Mouse (Mus musculus) kidney, adult 11 months (tissue): ENCODE results near the gene Arhgap45.

Experiments used
- DNase-seq: peaks from one replicate; pipeline ENCODE4 v3.0.0; 2022

Gene Arhgap45

DNA sequence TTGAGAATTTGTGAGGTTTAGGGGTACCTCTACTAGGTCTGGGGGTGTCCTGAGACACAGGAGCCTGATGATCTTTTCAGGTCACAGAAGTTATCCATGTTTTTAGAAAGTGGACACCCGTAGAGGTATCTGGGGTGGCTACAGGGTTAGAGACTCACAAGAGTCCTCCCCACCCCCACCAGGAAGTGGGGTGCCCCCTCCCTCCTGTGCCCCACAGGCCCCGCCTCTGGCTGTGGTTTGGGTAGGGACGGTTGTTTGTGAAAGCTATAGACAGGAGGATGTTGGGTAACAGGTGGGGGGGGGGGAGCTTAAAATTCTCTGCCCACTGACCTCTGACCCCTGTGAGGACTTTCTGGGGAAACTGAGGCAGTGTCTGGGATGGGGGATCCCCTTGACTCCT lies 908 bp downstream of the Arhgap45 start:
- no peak for DNase-seq

DNA sequence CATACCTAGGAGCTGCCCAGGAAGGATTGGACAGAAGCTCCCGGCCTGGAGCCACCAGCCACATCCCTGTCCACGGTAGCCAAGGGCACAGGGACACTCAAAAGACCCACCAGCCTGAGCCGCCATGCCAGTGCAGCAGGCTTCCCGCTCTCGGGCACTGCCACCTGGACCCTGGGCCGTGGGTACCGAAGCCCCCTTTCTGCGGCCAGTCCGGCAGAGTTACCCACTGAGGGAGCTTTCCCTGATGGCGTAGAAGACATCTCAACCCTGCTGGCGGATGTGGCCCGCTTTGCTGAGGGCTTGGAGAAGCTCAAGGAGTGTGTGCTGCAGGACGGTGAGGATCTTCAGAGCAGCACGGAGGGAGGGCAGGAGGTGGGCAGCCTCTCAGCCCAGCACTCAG lies 1.3 kb downstream of the Arhgap45 start:
- no peak for DNase-seq

GRCm38 (mm10) chr10:80018739-80019297 lies 2.4 kb downstream of the Arhgap45 start:
- DNase-seq, result peak; percentile 24

DNA sequence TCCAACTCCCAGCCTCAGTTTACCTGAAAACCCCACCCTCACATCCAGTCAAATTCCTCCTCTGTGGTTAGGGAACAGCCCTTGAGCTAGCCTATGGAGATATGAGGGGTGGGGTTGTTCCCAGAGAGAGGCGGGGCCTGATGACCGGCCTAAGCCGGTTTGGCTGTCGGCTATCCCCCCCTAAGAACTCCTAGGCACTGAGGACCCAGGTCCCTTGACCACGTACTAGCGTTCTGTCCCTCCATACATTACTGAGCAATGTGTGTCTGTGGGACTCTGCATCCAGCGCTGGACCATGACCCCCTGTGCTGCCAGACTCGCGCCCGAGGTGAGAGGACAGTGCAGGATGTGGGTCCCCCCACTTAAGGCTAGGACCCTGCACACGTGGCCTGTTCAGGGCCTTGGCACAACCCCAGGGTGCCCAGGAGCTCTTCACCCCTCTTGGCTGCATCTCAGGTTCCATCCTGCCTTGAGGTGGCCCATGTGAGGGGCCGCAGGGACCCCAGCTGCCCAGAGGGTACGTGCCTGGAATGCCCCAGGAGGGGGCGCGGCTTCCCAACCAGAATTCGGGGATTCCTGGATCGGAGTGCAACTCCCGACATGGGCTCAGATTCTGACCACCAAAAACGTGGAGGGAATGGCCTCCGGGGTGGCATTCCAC lies 3.1 kb downstream of the Arhgap45 start:
- DNase-seq, result no peak

GRCm38 (mm10) chr10:80020191-80020590 lies 3.7 kb downstream of the Arhgap45 start:
- no peak for DNase-seq

- DNase-seq, result no peak
Observed at GRCm38 (mm10) chr10:80020603-80021319, 4.3 kb downstream of the Arhgap45 start.

GRCm38 (mm10) chr10:80021320-80021641 lies 4.8 kb downstream of the Arhgap45 start:
- DNase-seq, result no peak

GRCm38 (mm10) chr10:80022164-80022563 lies 5.7 kb downstream of the Arhgap45 start:
- no peak for DNase-seq

DNA sequence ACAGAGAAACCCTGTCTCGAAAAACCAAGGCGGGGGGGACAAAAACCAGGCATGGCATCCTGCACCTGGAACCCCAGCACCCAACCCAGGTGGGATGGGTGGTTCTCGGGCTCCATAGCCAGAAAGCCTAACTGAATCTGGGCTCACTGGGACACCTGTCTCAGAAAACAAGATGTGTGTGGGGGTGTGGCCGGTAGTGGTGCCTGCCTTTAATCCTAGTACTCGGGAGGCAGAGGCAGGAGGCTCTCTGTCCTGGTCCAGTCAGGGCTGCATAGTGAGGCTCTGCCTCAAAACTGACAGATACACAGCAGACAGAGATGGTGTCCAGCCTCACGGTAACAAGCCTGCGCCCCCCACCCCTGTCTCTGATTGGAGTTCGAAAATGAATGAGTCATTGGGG lies 6.4 kb downstream of the Arhgap45 start:
- DNase-seq, result no peak

GRCm38 (mm10) chr10:80023758-80024157 lies 7.3 kb downstream of the Arhgap45 start:
- no peak for DNase-seq

- DNase-seq, result no peak
Observed at GRCm38 (mm10) chr10:80024229-80025043, 8.0 kb downstream of the Arhgap45 start.

- DNase-seq, result no peak
Observed at GRCm38 (mm10) chr10:80025044-80025347, 8.5 kb downstream of the Arhgap45 start.

DNA sequence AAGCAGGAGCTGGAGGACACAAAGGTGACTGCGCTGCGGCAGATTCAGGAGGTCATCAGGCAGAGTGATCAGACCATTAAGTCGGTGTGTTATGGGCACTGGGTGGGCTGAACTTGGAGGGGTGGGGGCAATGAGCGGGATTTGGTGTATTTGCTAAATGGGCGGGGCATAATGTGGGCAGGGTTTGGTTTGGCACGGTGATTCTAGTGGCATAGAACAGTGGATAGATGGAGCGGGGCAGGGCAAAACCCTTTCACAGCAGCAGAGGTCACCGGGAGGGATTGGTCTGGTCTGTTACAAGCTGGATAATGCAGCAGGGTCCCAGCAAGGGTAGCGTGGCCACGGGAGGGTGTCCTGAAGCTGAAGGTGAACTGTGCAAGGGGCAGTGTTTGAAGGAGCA lies 9.0 kb downstream of the Arhgap45 start:
- DNase-seq, result no peak

DNA sequence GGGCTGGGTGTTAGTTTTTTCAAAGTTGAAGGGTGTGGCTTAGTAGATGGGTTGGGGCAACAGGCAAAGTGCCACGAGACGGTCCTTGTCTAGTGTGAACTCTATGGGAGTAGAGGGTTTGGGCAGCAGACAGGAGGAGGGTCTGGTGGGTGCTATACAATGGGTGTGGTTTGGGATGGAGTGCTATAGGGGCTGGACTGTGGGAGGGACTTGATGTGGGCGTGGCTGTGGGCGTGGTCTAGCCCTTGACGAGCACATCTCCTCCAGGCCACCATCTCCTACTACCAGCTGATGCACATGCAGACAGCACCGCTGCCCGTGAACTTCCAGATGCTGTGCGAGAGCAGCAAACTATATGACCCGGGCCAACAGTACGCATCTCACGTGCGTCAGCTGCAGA lies 9.4 kb downstream of the Arhgap45 start:
- no peak for DNase-seq

- DNase-seq, result no peak
Observed at GRCm38 (mm10) chr10:80027681-80028520, 11.4 kb downstream of the Arhgap45 start.

- no peak for DNase-seq
Observed at GRCm38 (mm10) chr10:80028521-80028846, 12.0 kb downstream of the Arhgap45 start.

DNA sequence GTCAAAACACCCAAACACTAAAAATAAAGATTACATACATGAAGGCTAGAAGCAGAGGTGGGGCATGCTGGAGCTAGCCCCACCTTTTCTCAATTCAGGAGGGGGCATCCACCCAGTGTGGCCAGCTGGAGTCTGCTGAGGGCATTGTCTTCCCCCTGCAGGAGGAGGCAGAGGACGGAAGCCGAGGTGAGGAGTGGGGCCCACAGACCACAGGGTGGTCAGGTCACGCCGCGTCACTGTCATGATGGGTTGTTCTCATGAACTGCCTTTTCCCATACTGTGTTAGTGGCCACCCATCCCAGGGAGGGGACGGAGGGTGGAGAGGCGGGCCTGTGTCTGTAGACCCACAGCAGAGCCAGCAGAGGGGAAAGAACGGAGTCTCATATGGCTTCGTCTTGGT lies 13.7 kb downstream of the Arhgap45 start:
- DNase-seq, result no peak

GRCm38 (mm10) chr10:80030736-80031135 lies 14.3 kb downstream of the Arhgap45 start:
- DNase-seq, result no peak

GRCm38 (mm10) chr10:80032799-80033480 lies 16.5 kb downstream of the Arhgap45 start:
- DNase-seq, result peak; percentile 56

DNA sequence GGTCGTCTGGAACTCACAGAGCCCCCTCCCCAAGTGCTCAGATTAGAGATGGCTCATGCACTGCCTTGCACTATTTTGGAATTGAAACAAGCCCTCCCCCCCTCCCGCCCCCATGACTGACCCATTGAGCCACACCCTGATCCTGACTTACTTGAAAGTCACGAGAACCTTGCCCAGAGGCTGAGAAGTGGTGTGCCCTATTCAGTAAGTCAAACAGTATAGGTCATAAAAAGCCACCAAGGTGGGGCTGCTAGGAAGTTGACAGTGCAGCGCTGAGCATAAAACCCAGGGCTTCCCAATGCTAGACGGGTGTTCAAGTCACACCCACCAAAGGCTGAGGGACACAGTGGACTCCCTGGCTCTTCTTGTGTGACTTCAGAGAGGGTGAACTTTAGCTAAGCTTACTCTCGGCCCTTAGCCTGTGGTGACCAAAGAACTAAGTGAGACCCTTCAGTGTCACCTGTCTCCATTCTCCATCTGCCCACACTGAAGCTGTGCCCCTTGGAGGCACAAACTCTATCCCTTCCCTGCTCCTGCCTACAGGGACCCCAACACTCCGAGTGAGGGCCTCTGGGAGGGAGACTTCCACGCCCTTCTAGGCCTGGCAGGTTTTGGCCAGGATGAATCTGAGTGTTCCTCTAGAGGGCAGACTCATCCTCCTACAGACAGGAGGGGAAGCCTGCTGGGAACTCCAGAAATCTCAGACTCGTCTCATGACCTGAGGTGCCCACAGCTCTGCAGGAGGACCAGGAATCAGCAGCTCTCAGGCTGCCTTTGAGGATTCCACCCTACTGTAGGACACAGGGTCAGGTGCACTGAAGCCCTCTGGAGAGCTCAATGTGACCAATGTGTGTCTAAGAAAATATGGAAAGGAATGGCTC lies 17.3 kb downstream of the Arhgap45 start:
- DNase-seq, result peak; percentile 53

GRCm38 (mm10) chr10:80035148-80035547 lies 18.7 kb downstream of the Arhgap45 start:
- no peak for DNase-seq
